Mouse (Mus musculus): Measurements from ENCODE around the gene Mgll.

Mgll gene

DNA sequence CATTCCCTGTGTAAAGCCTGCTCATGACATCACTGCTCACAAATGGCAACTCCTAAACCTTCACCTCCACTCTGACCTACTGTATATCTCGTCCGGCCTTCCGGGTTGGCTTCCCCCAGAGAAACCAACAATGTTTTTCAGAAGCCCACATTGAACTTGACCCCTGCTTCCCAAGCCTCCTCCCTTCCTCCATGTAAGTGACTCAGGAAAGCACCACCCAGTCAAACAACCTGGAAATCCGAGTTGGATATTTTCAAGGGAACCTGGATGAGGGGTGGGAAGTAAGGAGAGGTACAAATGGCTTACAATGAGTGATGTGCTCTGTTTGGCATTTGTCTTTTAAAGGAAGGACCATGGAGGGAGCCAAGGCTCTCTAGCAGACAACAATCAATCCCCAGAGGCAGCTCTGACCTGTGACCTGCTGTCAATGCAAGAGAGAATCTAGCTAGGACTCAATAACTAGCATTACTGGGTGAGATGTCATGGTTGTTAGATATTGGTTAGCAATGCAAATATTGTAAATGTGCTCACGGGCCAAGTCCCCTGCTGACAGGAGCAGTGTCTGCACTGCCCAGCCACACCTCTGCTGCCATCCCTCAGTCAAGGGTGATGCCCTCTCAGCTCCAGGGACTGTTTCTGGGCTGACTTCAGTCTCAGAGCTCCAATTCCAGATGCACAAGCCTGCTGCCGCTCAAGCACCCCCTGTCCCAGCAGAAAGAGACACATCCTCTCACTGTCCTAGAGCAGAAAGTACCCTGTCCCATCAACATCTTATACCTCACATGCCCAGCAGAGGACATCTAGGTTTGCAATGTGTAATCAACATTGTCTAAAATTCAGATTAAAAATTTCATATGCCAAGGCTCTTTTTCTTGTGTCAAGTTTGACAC, 6.8 kb upstream of the Mgll start:
- no peak for DNase-seq (ENCODE audit: low spot score)

DNA sequence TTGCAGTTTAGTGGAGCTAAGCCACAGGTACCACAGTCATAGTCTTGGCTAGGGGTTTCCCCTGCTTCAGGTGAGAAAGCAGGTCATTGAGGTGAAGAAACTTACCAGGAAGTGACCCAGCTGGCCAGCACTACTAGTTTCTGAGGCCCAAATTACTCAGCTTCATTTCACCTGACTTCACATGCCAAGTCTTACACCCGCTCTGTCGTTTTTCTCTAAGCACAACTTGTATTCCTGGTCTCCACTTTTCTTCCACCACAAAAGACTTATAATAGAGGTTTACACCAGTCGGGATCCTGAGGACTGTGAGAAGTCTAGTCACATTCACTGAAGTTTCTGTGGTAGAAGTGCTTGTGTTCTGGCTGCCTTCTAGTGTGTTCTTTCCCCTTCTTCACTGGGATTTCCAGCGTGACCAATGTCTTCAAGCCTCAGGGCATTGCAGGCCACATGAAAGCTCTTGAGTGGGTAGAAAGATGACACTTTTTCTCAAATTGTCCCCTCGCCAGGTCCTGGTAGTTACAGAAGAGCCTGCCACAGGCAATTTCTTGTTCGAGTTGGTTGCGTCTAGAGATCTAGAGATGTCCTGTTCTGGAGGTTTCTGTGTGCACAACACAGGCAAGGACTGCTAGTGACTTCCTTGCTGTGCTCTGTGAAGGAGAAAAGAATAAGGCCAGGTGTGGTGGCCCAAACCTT, 6.0 kb upstream of the Mgll start:
- DNase-seq (ENCODE audit: low spot score) = no peak

DNA sequence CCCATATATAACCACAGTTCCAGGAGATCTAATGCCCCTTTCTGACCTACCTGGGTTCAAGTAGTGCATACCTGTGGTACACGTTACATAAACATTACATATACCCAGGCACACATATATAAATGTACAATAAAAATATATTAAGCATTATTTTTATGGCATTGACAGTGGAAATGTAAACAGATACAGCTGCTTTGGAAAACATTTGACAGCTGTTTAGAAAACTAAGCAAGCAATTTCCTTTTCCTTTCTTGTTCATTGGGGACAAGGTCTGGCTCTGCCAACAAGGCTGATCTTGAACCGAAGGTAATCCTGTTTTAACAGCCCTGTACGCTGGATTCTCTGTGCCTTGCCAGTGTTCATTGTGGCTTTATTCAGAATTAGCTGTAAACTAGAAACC, 3.2 kb upstream of the Mgll start:
- DNase-seq (ENCODE audit: low spot score) = no peak

DNA sequence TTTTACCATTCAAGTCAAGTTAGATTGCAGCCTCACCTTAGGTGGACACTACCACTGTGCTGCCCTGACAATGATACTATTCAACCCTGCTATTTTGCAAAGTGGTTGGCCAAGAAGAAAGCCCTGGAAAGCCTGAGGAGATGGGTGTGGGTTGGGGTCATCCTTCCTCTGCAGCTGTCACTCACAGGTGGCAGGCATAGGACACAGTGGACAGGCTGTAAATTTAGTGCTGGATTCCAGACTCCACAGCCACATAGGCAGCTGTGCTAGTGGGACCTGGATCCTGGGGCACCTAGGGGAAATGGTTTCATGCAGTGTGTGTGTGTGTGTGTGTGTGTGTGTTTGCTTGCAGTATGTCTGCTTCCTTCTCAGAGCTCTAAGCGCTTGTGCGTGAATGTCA, 1.3 kb upstream of the Mgll start:
- DNase-seq (ENCODE audit: low spot score) = no peak

DNA sequence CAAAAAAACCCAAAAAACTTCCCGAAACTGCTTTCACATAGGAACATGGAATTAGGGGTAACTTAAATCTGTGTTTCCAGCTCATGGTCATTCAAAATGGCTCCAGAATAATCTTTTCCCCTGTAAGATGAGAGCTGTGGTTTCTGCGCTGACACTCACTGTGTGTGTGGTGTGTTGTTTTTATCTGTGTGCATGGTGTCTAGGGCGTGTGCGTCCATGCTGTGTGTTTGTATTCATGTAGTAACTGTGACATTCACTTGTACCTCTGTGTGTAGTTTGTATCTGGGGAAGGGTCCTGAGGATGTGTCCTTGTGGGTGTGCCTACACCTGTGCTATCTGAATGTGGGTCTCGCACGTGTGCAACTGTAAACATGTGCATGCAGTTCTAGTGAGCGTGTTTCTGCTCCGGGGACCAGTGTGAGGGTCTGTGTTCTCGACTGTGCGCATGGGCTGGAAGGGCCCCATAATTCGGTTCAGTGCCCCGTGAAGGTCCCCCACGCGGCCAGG, 353 bp upstream of the Mgll start:
- no peak for DNase-seq (ENCODE audit: low spot score)

DNA sequence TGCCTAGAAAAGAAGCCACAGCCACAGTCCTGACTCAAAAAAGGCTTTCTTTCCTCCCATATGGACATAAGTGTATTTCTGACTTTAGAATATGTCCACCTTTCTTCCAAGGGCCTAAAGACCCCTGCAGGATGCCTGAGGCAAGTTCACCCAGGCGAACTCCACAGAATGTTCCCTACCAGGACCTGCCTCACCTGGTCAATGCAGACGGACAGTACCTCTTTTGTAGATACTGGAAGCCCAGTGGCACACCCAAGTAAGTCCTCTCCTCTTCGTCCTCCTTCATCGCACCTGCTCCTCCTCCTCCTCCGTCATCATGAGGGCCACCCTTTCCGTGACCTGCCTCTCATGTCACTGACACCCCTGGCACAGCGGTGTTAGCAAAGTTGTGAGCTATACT, 1.4 kb downstream of the Mgll start:
- peak; percentile 29 for DNase-seq (ENCODE audit: low spot score)

DNA sequence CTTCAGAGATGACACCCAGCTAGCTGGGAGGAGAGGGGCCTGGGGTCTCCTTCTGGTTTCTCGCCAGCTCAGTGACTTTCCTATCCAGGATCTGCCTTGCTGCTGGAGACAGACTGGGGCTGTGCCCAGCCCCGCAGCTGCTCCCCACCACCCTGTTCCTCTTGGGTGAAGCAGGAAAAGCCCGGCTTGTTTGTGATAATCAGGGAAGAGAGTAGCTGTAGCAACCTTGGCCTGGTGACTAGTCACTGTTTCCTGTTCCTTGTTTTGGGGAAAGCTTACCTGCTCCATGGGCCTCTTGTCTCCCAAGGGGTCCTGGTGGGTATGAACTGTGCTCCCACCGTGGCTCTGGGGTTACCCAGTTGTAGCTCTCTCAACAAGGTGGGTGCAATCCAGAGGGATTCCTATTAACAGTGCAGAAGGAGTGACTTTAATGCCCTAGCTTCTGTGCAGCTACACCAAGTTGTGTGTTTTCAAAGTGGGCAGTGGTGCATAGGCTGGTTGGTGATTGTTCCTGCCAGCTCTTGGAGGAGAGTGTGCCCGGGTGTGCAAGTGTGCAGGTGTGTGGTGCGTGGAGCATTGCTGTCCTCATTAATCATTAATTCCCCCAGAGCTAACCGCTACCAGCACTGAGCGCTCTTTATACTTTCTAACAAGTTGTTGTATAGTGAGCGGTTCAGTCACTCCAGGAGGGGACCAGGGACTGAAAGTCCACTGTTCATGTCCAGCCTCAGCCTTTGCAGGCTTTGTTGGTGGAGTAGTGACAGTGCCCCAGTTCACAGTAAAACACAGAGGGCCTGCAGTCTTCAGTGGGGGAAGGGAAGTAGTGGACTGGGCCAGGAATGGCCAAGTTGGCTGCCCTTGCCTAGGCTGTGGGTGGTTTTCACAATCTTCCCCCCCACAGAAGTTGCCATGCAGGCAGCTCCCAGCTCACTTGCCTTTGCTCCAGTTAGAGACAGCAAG, 2.3 kb downstream of the Mgll start:
- no peak for DNase-seq (ENCODE audit: low spot score)

DNA sequence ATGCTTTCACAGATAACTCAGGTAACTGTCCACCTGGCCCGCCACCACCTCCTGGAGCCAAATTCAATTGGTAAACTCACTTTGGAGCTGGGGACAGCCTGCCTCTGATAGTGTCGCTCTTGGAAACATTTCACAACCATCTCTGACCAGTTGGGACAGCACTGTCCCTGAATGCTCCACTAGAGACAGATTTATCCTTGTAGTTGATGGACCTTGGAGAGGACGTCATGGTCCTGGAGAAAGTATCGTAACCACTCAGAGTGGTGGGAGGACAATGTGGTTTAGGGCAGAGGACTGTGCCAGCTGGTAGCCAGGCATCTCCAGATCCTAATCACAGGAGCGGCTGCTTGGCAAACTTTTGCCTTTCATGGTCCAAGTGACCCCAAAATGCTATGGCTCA, 3.3 kb downstream of the Mgll start:
- DNase-seq (ENCODE audit: low spot score) = no peak

DNA sequence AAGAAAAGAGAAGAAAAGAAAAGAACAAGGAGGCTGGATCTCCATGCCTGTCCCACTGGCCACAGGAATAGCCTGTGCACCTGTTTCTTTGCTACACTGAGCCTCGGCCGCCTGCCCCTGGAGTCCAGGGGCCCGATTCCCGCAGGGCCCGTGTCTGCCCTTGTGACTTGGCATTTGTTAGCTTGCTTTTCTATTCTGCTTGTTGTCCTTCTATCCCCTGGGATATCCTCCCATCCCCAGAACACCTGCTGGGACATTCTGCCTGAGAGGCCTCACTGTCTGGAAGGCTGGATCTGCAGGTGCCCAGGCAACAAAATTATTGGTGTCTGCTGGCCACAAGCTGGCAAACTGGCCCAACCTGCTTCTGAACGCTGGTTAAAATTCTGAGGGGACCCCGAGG, 3.8 kb downstream of the Mgll start:
- no peak for DNase-seq (ENCODE audit: low spot score)

DNA sequence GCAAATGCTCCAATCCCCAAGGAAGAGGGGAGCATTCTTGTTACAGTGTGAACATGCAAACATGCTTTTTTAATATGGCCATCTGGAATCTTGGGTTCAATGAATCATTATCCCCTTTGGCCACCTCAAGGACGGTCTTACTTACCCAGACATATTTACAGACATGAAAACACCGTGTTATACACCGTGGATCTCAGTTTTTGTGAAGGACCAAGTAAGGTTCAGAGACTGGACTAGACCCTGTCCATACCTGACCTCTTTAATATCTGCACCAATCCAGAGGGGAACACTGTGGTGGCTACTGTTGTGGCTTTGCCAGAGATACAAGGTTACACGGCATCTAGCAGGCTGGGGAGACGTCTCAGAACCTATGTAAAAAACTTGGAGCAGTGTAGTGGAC, 4.3 kb downstream of the Mgll start:
- DNase-seq (ENCODE audit: low spot score) = no peak

DNA sequence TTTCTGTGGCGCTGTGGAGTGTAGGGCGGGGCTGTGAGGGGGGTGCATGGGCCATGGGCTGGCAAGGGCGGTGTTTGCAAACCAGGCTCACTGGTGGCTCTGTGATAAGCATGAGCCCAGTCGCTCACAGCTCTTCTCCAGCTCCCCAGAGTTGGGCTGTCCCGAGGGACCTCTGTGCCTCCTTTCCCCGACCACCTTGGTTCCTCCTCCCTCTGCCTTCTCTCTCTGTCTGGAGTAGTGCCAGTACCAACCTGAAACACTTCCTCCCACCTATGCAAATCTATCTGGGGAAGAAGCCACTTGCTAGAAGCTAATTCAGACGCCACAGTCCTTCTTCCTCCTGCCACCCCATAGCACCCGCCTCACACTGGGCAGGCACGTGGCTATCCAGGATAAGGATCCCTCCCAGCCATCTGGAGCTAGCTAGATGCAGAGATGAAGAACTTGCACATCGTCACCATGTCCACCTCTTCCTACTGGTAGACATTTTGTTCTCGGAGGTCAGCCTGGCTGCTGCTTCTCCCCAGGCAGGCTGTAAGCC, 7.1 kb downstream of the Mgll start:
- no peak for DNase-seq (ENCODE audit: low spot score)

DNA sequence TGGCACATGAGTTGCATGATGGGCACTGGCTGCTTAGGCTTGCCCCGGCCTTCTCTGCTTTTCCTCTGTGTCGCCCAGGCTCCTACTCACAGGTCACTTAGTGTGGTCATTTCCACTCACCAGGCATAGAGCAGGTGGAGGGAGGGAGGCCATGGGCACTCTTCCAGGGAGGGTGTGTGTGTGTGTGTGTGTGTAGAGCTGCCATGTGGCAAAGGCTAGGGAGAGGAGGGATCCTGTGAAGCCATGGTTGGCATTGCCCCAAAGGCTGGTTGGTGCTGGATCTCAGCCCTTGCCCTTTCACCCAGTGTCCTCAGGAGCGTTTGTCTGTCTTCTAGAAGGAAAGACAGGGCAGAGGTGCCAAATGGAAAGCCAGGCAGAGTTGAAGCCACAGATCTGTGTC, 7.8 kb downstream of the Mgll start:
- no peak for DNase-seq (ENCODE audit: low spot score)

DNA sequence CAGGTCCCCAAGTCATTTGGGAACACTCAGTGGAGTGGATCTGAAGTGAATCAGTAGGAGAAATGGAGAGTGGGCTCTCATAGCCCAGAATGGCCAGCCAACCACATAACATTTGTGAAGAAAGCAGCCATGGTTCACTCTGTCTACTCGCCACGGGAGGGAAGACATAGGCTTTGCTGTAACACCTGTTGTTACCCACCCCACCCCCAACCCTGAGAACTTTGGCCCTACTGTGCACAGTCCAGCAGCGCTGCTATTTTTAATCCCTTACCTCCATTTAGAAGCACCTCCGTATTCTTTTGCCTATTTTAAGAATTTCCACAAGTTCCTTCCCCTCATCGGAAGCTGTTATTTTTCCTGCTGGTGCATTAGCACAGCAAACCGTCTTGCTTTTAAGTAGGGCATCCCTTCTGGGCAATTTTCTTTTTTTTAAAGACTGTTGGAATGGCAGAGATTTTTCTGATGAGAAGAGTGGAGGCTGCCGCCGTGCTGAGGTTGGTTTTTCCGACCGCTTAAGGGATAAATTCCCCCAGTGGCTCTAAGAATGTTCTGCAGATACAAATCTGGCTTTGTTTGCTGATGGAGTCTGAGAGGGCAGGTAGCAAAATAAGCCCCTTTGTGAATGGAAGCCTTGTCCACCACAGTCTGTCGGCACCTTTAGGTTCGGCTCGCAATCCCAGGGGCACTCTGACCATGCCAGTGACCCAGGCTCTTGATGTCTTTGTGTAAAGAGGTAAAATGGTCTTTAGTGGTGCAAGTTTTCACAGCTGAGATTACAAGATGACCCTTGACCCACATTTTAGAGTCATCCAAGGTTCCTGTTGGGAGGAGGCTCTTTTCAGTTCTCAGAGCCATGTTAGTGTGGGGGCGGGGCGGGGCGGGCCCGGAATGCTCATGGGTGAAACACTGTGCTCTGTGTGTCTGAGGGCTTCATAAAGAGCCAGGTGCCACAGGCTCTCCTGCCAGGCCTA, 8.7 kb downstream of the Mgll start:
- peak; percentile 63 for DNase-seq (ENCODE audit: low spot score)

DNA sequence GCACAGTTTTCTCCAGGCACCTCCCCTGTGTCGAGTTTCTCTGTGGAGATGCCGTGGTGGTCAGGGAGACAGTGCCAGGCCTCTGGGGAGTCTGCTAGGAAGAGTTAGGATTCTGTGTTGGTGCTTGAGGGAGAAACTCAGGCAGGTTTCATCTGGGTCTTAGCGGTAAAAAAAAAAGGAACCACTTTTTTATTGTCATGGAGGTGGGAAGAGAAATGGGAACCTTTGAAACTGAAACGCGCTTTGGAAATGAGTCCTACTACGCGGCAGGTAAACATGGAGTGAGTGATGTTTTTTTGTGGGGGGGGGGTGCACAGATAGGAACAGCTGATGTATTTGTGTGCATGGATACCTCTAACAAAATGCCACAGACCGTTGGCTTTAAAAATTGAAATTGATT, 12.1 kb downstream of the Mgll start:
- DNase-seq (ENCODE audit: low spot score) = no peak

DNA sequence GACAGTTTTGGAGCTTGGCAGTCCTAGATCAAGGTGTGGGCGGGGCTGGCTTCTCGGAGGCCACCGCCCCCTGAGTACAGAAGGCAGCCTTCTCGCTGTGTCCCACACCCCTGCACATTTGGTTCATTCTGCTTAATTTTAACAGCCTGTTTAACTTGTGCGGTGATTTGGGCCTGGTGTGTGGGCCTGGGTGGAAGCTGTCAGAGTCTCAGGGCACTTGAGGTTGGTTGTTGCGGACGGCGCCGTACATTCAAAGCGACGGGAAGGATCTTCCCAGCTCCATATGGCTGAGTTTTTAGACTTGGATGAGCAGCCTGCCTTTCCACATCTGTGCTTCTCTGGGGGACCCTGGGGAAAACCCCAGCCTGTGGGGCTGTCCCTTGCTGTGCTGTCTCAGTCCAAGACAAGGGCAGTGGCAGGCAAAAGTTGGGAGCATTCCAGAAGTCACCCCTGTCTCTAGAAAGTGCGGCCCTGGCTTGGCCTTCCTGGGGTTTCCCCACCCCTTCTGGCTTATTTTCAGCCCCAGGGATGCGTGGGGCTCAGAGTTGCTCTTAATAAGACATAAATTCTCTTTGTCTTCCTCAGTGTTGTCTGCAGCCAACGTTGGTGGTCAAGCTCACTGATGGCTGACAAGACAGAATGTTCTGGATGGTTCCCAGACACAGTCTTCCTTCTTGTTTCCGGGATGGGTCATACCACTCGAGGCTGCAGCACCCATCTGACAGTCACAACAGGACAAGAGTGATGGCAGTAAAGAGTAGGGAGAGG, 12.7 kb downstream of the Mgll start:
- DNase-seq (ENCODE audit: low spot score) = no peak

DNA sequence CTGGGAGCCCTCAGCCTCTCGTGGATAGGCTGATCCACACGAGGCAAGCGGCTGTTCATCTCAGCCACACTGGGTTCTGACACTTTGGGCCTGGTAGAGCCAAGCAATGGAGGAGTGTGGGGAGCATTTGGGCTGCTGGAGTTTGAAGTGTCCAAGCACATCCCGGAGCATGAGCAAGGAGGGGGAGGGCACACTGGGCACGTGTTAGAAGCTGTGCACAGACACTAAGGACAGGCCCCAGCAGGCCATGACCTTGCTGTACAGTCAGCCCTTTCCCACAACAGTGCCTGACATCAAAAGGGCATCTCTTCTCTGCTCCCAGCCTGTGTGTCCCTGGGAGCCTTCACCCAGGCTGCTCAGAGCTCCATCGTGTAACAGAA, 13.3 kb downstream of the Mgll start:
- DNase-seq (ENCODE audit: low spot score) = no peak

DNA sequence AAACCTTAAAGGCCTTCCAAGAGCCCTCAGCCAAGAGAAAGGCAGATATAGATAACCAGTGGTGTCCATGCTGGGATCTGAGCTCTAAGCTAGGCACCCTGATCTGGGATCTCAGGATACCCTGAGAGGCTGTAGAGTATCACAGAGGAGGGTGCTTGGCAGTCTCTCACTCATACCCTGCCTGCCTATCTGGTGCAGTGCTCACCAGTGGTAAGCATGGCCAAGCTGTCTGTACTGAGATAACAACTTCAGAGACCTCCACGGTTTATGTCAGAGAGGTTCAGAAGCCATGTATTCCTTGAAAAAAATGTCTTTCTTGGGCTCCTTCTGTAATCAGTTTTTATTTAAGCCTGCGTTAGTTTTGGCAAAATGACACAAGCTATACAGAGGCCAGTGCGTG, 16.8 kb downstream of the Mgll start:
- no peak for DNase-seq (ENCODE audit: low spot score)

DNA sequence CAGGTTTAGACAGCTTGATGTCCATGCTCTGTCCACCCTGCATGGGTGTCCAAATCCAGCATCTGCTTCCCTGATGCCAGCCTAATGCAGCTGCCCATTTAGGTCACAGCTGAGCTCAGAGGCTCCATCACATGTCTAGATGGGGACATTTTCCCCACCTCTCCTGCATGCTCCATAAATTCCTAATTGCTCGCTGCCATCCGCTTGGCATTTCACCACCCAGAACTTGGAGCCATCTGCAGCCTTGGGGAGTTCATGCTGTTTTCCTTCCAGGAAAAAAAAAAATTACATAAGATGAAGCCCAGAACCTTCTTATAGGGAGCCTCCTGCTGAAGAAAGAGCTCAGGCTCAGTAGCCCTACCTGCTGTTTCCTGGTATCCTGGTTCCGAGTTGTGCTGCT, 17.6 kb downstream of the Mgll start:
- no peak for DNase-seq (ENCODE audit: low spot score)

DNA sequence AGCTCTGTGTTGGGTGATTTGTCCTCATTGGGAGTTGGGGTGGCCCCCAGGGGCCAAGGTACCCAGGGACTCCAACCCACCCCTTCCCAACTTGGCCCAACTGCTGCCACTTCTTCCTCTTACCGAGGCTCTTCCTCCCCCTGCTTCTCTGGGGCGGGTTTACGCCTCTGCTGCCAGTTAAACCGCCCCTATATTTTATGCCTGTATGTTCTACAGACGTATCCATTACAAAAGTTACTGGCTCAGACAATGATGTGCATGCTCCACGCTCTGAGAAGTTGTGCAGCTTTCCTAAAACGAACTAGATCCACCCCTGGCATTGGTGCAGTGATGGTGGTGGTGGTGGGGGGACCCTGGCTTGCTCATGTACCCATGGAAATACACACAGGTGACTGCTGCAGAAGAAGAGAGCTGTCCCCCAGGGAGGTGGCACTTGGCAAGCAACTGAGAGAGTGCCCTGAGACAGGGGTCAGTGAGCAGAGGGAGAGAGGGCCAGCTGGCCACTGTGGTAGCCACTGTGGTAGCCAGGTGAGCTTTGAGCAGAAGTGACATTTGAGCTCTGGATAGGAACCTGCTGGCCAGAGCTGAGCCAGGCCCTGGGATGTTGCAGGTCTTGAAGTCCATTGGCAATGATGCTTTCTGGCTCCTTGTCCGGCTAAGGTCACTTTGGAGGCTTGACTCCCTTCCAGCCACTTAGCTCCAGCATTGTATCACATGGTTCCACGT, 18.2 kb downstream of the Mgll start:
- DNase-seq (ENCODE audit: low spot score) = no peak

Data from embryo, embryonic 10 days (tissue).